Comparison of ENCODE assay signal across 21 mouse cellular contexts in the genomic region with DNA sequence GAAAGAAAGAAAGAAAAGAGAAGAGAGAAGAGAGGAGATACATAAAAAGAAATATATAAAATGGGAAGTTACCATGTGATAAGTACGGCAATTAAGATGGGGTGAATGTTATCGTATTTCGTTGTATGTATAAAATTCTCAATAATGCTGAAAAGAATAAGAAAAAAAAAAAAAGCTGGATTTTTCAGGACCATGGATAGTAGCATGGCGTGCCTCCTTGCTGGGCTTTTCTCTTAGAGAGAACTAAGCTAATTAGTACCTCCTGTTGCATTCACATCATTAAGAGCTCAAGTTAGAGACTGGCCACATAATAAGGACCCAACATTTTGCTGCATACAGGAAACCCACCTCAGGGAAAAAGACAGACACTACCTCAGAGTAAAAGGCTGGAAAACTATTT.
DNase-seq lines count a peak whose midpoint lies in the region; ATAC-seq and TF ChIP-seq lines count a peak whose summit lies in the region.
"Had no signal": no experiment of that assay in that cellular context is flagged by ENCODE, and none has a peak within 500 bp of the region (broad histone marks: within the 10 kb centered on the region; RNA-seq: fewer than 3 reads in every experiment).

No protein-coding gene starts in this region.

- no peak overlapping the region for H3K27ac ChIP-seq in kidney, postnatal 0 days
- H3K27ac ChIP-seq in MEL (ENCODE audit: control insufficient read depth, low read depth, low read length), result no peak overlapping the region
- no peak overlapping the region for H3K27ac ChIP-seq in forebrain, embryonic 12.5 days
- H3K27ac ChIP-seq: embryonic facial prominence, embryonic 12.5 days; gastrocnemius, adult 2 months; heart, embryonic 13.5 days; hindbrain, embryonic 15.5 days had no signal

- 67% methylated on average over 4 of the region's 4 CpGs for WGBS in kidney, postnatal 0 days
- WGBS in forebrain, embryonic 12.5 days, result 80% methylated on average over 4 of the region's 4 CpGs

- H3K9ac ChIP-seq in kidney, postnatal 0 days (ENCODE audit: low read depth, low read length), result no peak overlapping the region
- H3K9ac ChIP-seq in MEL (ENCODE audit: control insufficient read depth, low read depth, low read length, poor library complexity, severe bottlenecking), result no peak overlapping the region
- no peak overlapping the region for H3K9ac ChIP-seq in forebrain, embryonic 12.5 days
- H3K9ac ChIP-seq: embryonic facial prominence, embryonic 12.5 days; forebrain, postnatal 0 days; heart, embryonic 13.5 days; hindbrain, embryonic 15.5 days had no signal

- no peak for TF ChIP-seq CTCF in kidney, postnatal 0 days (IDR thresholded peaks at IDR 0.05; ENCODE audit: low read depth)
- TF ChIP-seq CTCF in MEL (IDR thresholded peaks at IDR 0.05 in 2 of 3, conservative IDR thresholded peaks at IDR 0.05 in 1 of 3; ENCODE audit: control insufficient read depth in 1 of 3, insufficient read depth in 1 of 3, low read depth in 2 of 3, low read length in 3 of 3, poor library complexity in 1 of 3, severe bottlenecking in 1 of 3), result no peak

- no peak for TF ChIP-seq EP300 in MEL (IDR thresholded peaks at IDR 0.05; ENCODE audit: low read depth in 1 of 2, low read length in 2 of 2)

- no peak overlapping the region for H3K4me2 ChIP-seq in kidney, postnatal 0 days (ENCODE audit: low read length)
- H3K4me2 ChIP-seq in forebrain, embryonic 12.5 days, result no peak overlapping the region
- H3K4me2 ChIP-seq: embryonic facial prominence, embryonic 12.5 days; heart, embryonic 13.5 days; hindbrain, embryonic 15.5 days had no signal

- no peak overlapping the region for H3K4me3 ChIP-seq in kidney, postnatal 0 days (replicated peaks; ENCODE audit: low read depth, low read length)
- H3K4me3 ChIP-seq in MEL (ENCODE audit: control insufficient read depth in 1 of 2, insufficient read depth in 1 of 2, low read depth in 2 of 2, low read length in 2 of 2), result no peak overlapping the region
- H3K4me3 ChIP-seq in forebrain, embryonic 12.5 days (replicated peaks), result no peak overlapping the region
- H3K4me3 ChIP-seq: embryonic facial prominence, embryonic 12.5 days; gastrocnemius, adult 2 months; heart, embryonic 13.5 days; hindbrain, embryonic 15.5 days had no signal

- peak; percentile 17 for DNase-seq in kidney, postnatal 0 days (ENCODE audit: low spot score)
- DNase-seq in kidney, postnatal 14 days, result no peak
- DNase-seq in MEL (ENCODE audit: low read depth, low spot score) (peak; percentile 17), NIH3T3 (ENCODE audit: low read depth) (peak; percentile 2)
- no peak for DNase-seq in spleen, postnatal 10 days (ENCODE audit: low spot score in 2 of 2)
- DNase-seq: adrenal gland, adult 8-10 months; adrenal gland, postnatal 36 days; cerebellum, adult 2 months; cerebellum, postnatal 10 days; forebrain, postnatal 0 days; gastrocnemius, adult 2 months; gastrocnemius, postnatal 25 days; heart, adult 11 months; heart, postnatal 36 days had no signal

- no peaks in the 10 kb centered on the region for H3K79me2 ChIP-seq in MEL (ENCODE audit: control insufficient read depth, insufficient read depth, low read length, poor library complexity)

- no peak for TF ChIP-seq RAD21 in MEL (IDR thresholded peaks at IDR 0.05; ENCODE audit: low read depth, low read length)

- no peaks in the 10 kb centered on the region for H3K27me3 ChIP-seq in kidney, postnatal 0 days (ENCODE audit: insufficient read depth, low read length)
- no peaks in the 10 kb centered on the region for H3K27me3 ChIP-seq in MEL (ENCODE audit: control insufficient read depth in 1 of 2, insufficient read depth in 2 of 2, low read length in 2 of 2)
- no peaks in the 10 kb centered on the region for H3K27me3 ChIP-seq in forebrain, embryonic 12.5 days
- H3K27me3 ChIP-seq: embryonic facial prominence, embryonic 12.5 days; heart, embryonic 13.5 days; hindbrain, embryonic 15.5 days had no signal

- H3K9me3 ChIP-seq in kidney, postnatal 0 days (replicated peaks; ENCODE audit: low read length), result no peaks in the 10 kb centered on the region
- H3K9me3 ChIP-seq in MEL (replicated peaks; ENCODE audit: insufficient read depth, low read length), result no peaks in the 10 kb centered on the region
- no peaks in the 10 kb centered on the region for H3K9me3 ChIP-seq in forebrain, embryonic 12.5 days
- H3K9me3 ChIP-seq: embryonic facial prominence, embryonic 12.5 days; G1E; heart, embryonic 13.5 days; hindbrain, embryonic 15.5 days had no signal

- no peak for ATAC-seq in kidney, postnatal 0 days (replicated peaks; ENCODE audit: low FRiP score, low read depth)
- no peak for ATAC-seq in forebrain, embryonic 12.5 days (ENCODE audit: low FRiP score)
- ATAC-seq: forebrain, postnatal 0 days; inflammation-experienced regulatory T-cells, adult 6 months; intestine, postnatal 0 days had no signal

- H3K36me3 ChIP-seq in kidney, postnatal 0 days (ENCODE audit: insufficient read depth, low read length), result no peaks in the 10 kb centered on the region
- H3K36me3 ChIP-seq in MEL (ENCODE audit: control insufficient read depth in 1 of 2, insufficient read depth in 2 of 2, low read length in 2 of 2), result no peaks in the 10 kb centered on the region
- no peaks in the 10 kb centered on the region for H3K36me3 ChIP-seq in forebrain, embryonic 12.5 days (replicated peaks)
- H3K36me3 ChIP-seq: embryonic facial prominence, embryonic 12.5 days; G1E; heart, embryonic 13.5 days; hindbrain, embryonic 15.5 days had no signal

- H3K4me1 ChIP-seq in kidney, postnatal 0 days (replicated peaks; ENCODE audit: insufficient read depth, low read length), result no peaks in the 10 kb centered on the region
- no peaks in the 10 kb centered on the region for H3K4me1 ChIP-seq in MEL (ENCODE audit: control insufficient read depth in 1 of 2, insufficient read depth in 2 of 2, low read length in 2 of 2)
- H3K4me1 ChIP-seq in forebrain, embryonic 12.5 days, result no peaks in the 10 kb centered on the region
- H3K4me1 ChIP-seq: embryonic facial prominence, embryonic 12.5 days; heart, embryonic 13.5 days; hindbrain, embryonic 15.5 days had no signal

- TF ChIP-seq POLR2A in MEL (IDR thresholded peaks at IDR 0.05; ENCODE audit: control insufficient read depth in 1 of 2, insufficient read depth in 1 of 2, low read depth in 1 of 2, low read length in 2 of 2, poor library complexity in 1 of 2), result no peak

TF ChIP-seq in MEL, 35 proteins besides CTCF, POLR2A, EP300 and RAD21:
- TF ChIP-seq TAL1 (IDR thresholded peaks at IDR 0.05; ENCODE audit: low read length) (no peak), ZNF384 (IDR thresholded peaks at IDR 0.05; ENCODE audit: low read depth, low read length) (peak; percentile 88)

Comparison
In these comparisons a context has a peak if more than half of its experiments do, and no peak if none do; other contexts are left out.
1. DNase-seq: peak in kidney, postnatal 0 days (single experiment), MEL (single experiment) and NIH3T3 (single experiment); none in kidney, postnatal 14 days (single experiment) and spleen, postnatal 10 days (0 of 2).